Mouse (Mus musculus): ENCODE measurements around the gene Sostdc1. TPM values are rescaled to one million over a fixed set of nuclear protein-coding genes. Genes with fewer than 3 reads are reported as not detected.

Sostdc1 gene
- total and polyA plus RNA-seq, 2 experiments: not detected

- WGBS: 78% methylated on average over 4 of the region's 4 CpGs
These were observed 30.2 kb downstream of the Sostdc1 start for GRCm38 (mm10) chr12:36344131-36344530.

GRCm38 (mm10) chr12:36360064-36360463, 46.1 kb downstream of the Sostdc1 start:
- WGBS: 89% methylated on average over 3 of the region's 3 CpGs
- no peak overlapping the region for H3K27ac ChIP-seq (replicated peaks; ENCODE audit: insufficient read depth, low read depth, low read length)
- no peak overlapping the region for H3K4me3 ChIP-seq (ENCODE audit: insufficient read depth, low read depth, low read length)
- no peaks in the 10 kb centered on the region for H3K4me1 ChIP-seq (ENCODE audit: control insufficient read depth, insufficient read depth, low read length)
- DNase-seq (ENCODE audit: extremely low read depth, low read depth, low spot score): no peak
- no peak overlapping the region for H3K9ac ChIP-seq (ENCODE audit: low read depth, low read length)
- H3K27me3 ChIP-seq (ENCODE audit: control insufficient read depth, insufficient read depth, low read length): no peaks in the 10 kb centered on the region
- no peak for TF ChIP-seq CTCF (IDR thresholded peaks at IDR 0.05; ENCODE audit: low read depth, low read length)
- TF ChIP-seq POLR2A (IDR thresholded peaks at IDR 0.05; ENCODE audit: extremely low read depth, insufficient read depth, low read length): no peak
- no peaks in the 10 kb centered on the region for H3K79me2 ChIP-seq (ENCODE audit: control insufficient read depth, insufficient read depth, low read length)
- H3K36me3 ChIP-seq (ENCODE audit: control insufficient read depth, insufficient read depth, low read length): no peaks in the 10 kb centered on the region

More at GRCm38 (mm10) chr12:36344131-36344530, 30.2 kb downstream of the Sostdc1 start:
- no peaks in the 10 kb centered on the region for H3K27me3 ChIP-seq (ENCODE audit: control insufficient read depth, insufficient read depth, low read length)
- no peak overlapping the region for H3K9ac ChIP-seq (ENCODE audit: low read depth, low read length)
- no peak overlapping the region for H3K4me3 ChIP-seq (ENCODE audit: insufficient read depth, low read depth, low read length)
- DNase-seq (ENCODE audit: extremely low read depth, low read depth, low spot score): no peak
- no peaks in the 10 kb centered on the region for H3K36me3 ChIP-seq (ENCODE audit: control insufficient read depth, insufficient read depth, low read length)
- H3K4me1 ChIP-seq (ENCODE audit: control insufficient read depth, insufficient read depth, low read length): no peaks in the 10 kb centered on the region
- H3K79me2 ChIP-seq (ENCODE audit: control insufficient read depth, insufficient read depth, low read length): no peaks in the 10 kb centered on the region
- no peak for TF ChIP-seq CTCF (IDR thresholded peaks at IDR 0.05; ENCODE audit: low read depth, low read length)
- no peak for TF ChIP-seq POLR2A (IDR thresholded peaks at IDR 0.05; ENCODE audit: extremely low read depth, insufficient read depth, low read length)
- H3K27ac ChIP-seq (replicated peaks; ENCODE audit: insufficient read depth, low read depth, low read length): no peak overlapping the region

- Histone ChIP-seq H3K27me3 (ENCODE audit: control insufficient read depth, insufficient read depth, low read length) (no peaks in the 10 kb centered on the region), H3K9ac (ENCODE audit: low read depth, low read length) (no peak overlapping the region), H3K79me2 (ENCODE audit: control insufficient read depth, insufficient read depth, low read length) (no peaks in the 10 kb centered on the region), H3K36me3 (ENCODE audit: control insufficient read depth, insufficient read depth, low read length) (no peaks in the 10 kb centered on the region), H3K4me1 (ENCODE audit: control insufficient read depth, insufficient read depth, low read length) (no peaks in the 10 kb centered on the region), H3K4me3 (ENCODE audit: insufficient read depth, low read depth, low read length) (no peak overlapping the region), H3K27ac (replicated peaks; ENCODE audit: insufficient read depth, low read depth, low read length) (no peak overlapping the region)
- no peak for DNase-seq (ENCODE audit: extremely low read depth, low read depth, low spot score)
- TF ChIP-seq CTCF (IDR thresholded peaks at IDR 0.05; ENCODE audit: low read depth, low read length) (no peak), POLR2A (IDR thresholded peaks at IDR 0.05; ENCODE audit: extremely low read depth, insufficient read depth, low read length) (no peak)
- WGBS: 93% methylated on average over 5 of the region's 5 CpGs
These were observed 46.8 kb downstream of the Sostdc1 start for GRCm38 (mm10) chr12:36360693-36361092.

- H3K27ac ChIP-seq (replicated peaks; ENCODE audit: insufficient read depth, low read depth, low read length): no peak overlapping the region
- no peaks in the 10 kb centered on the region for H3K27me3 ChIP-seq (ENCODE audit: control insufficient read depth, insufficient read depth, low read length)
- H3K79me2 ChIP-seq (ENCODE audit: control insufficient read depth, insufficient read depth, low read length): no peaks in the 10 kb centered on the region
- H3K9ac ChIP-seq (ENCODE audit: low read depth, low read length): no peak overlapping the region
- H3K4me1 ChIP-seq (ENCODE audit: control insufficient read depth, insufficient read depth, low read length): no peaks in the 10 kb centered on the region
- no peak for DNase-seq (ENCODE audit: extremely low read depth, low read depth, low spot score)
- no peaks in the 10 kb centered on the region for H3K36me3 ChIP-seq (ENCODE audit: control insufficient read depth, insufficient read depth, low read length)
- WGBS: 87% methylated on average over 4 of the region's 4 CpGs
- TF ChIP-seq CTCF (IDR thresholded peaks at IDR 0.05; ENCODE audit: low read depth, low read length) (no peak), POLR2A (IDR thresholded peaks at IDR 0.05; ENCODE audit: extremely low read depth, insufficient read depth, low read length) (no peak)
- H3K4me3 ChIP-seq (ENCODE audit: insufficient read depth, low read depth, low read length): no peak overlapping the region
These were observed 50.1 kb downstream of the Sostdc1 start for GRCm38 (mm10) chr12:36364013-36364412.

Other genes with a start within 250 kb of the Sostdc1 start
- 6.5 and 7.9 TPM in 2 replicates for gene Ankmy2, start 157.0 kb upstream of the Sostdc1 start, total RNA-seq (2014; rRNA removed)
- gene Ankmy2, start 157.0 kb upstream of the Sostdc1 start, polyA plus RNA-seq (2012; rRNA removed): 2.6 and 3.4 TPM in 2 replicates
- 7.5 and 8.5 TPM in 2 replicates for gene Bzw2, start 156.1 kb upstream of the Sostdc1 start, total RNA-seq (2014; rRNA removed)
- 2.4 and 2.5 TPM in 2 replicates for gene Bzw2, start 156.1 kb upstream of the Sostdc1 start, polyA plus RNA-seq (2012; rRNA removed)
- not detected in 2 replicates for gene Lrrc72, start 60.7 kb upstream of the Sostdc1 start, total RNA-seq (2014; rRNA removed)
- gene Lrrc72, start 60.7 kb upstream of the Sostdc1 start, polyA plus RNA-seq (2012; rRNA removed): not detected in 2 replicates
- 3.6 TPM in 2 replicates for gene Ispd, start 67.3 kb downstream of the Sostdc1 start, total RNA-seq (2014; rRNA removed)
- gene Ispd, start 67.3 kb downstream of the Sostdc1 start, polyA plus RNA-seq (2012; rRNA removed): 1.2 and 1.3 TPM in 2 replicates
- 0.67 and 1.8 TPM in 2 replicates for gene D630036H23Rik, start 68.0 kb downstream of the Sostdc1 start, total RNA-seq (2014; rRNA removed)
- 0.56 and 0.72 TPM in 2 replicates for gene D630036H23Rik, start 68.0 kb downstream of the Sostdc1 start, polyA plus RNA-seq (2012; rRNA removed)

Measured in liver, adult 2 months (tissue).